Mouse (Mus musculus) intestine, postnatal 0 days (tissue): ENCODE data around the gene Foxl1. TPM values are rescaled to one million over a fixed set of nuclear protein-coding genes. Genes with fewer than 3 reads are reported as not detected.

ENCODE experiments used
- ATAC-seq: fragments of 200-750 bp; cut with Nextera tagmentation; 2 replicates; pipeline ENCODE4 v1.8.0; 2017; ENCODE audit warnings: mild to moderate bottlenecking, moderate TSS enrichment, moderate library complexity
- H3K27ac ChIP-seq: fragments of 300-500 bp; sonication (generic); 2 replicates; pipeline ENCODE4 v1.5.1; 2014; ENCODE audit warnings: mild to moderate bottlenecking, low read depth, low read length, moderate library complexity
- H3K27me3 ChIP-seq: fragments of 300-500 bp; sonication (generic); replicated peaks from 2 replicates; pipeline ENCODE4 v1.6.1; 2014; ENCODE audit warnings: low read length, mixed read lengths; ENCODE audit not compliant: control insufficient read depth, insufficient read depth
- H3K36me3 ChIP-seq: fragments of 300-500 bp; sonication (generic); 2 replicates; pipeline ENCODE4 v1.6.1; 2014; ENCODE audit warnings: mild to moderate bottlenecking, moderate library complexity; ENCODE audit not compliant: control insufficient read depth, insufficient read depth
- H3K4me1 ChIP-seq: fragments of 300-500 bp; sonication (generic); replicated peaks from 2 replicates; pipeline ENCODE4 v1.6.1; 2014; ENCODE audit warnings: antibody characterized with exemption, low read length, mixed read lengths; ENCODE audit not compliant: control insufficient read depth, insufficient read depth
- H3K4me2 ChIP-seq: fragments of 300-500 bp; sonication (generic); replicated peaks from 2 replicates; pipeline ENCODE4 v1.6.1; 2014; ENCODE audit warnings: low read depth, mild to moderate bottlenecking, moderate library complexity
- H3K4me3 ChIP-seq: fragments of 300-500 bp; sonication (generic); 2 replicates; pipeline ENCODE4 v1.5.1; 2014; ENCODE audit warnings: low read depth, low read length
- H3K9ac ChIP-seq: fragments of 300-500 bp; sonication (generic); 2 replicates; pipeline ENCODE4 v1.6.1; 2014; ENCODE audit warnings: mild to moderate bottlenecking, low read depth, low read length
- H3K9me3 ChIP-seq: fragments of 300-500 bp; sonication (generic); 2 replicates; pipeline ENCODE4 v1.6.1; 2016; ENCODE audit warnings: mixed run types; ENCODE audit not compliant: control insufficient read depth
- CTCF ChIP-seq: sonication (generic); IDR thresholded peaks from 2 replicates; pipeline ENCODE4 v1.5.1; 2016; ENCODE audit warnings: low read depth, mild to moderate bottlenecking, control low read depth, antibody characterized with exemption, moderate library complexity
- WGBS: fragments of 180-500 bp; shearing (Covaris S2); extraction: QIAGEN DNeasy Blood & Tissue Kit; methylation state at CpG from one replicate; pipeline ENCODE4 v1.1.7; 2014; 5-methylcytosine and 5-hydroxymethylcytosine counted together
- polyA plus RNA-seq: library from polyadenylated mRNA; unstranded; fragments of >200 nt; fragmentation: Nextera tagmentation; extraction: Ambion mirVana; gene quantifications from 2 replicates; pipeline ENCODE4 v1.2.1, GENCODE M21; 2015

Gene Foxl1
- polyA plus RNA-seq, 1 experiment from 2014 or later: 2.8 TPM

- Histone ChIP-seq H3K4me3 (no peak overlapping the region), H3K27ac (peak overlapping the region; percentile 54; the same call in 1 of the 2 replicates), H3K9ac (0 out of 2 replicates have a peak overlapping the region, but pooled peaks have one; percentile 22), H3K4me2 (peak overlapping the region; percentile 84; the same call in 1 of the 2 replicates), H3K36me3 (peaks cover 3% of the 10 kb centered on the region; the same call in 1 of the 2 replicates), H3K27me3 (peaks cover 56% of the 10 kb centered on the region), H3K9me3 (no peaks in the 10 kb centered on the region), H3K4me1 (no peaks in the 10 kb centered on the region)
- TF ChIP-seq CTCF: peak; percentile 65
- ATAC-seq: no peak
- 5% methylated on average over 1 of the region's 1 CpGs for WGBS
These were observed 37.0 kb upstream of the Foxl1 start for GRCm38 (mm10) chr8:121090716-121091115.

- WGBS: 23% methylated on average over 6 of the region's 6 CpGs
- 0 out of 2 replicates have a peak overlapping the region, but pooled peaks have one; percentile 35 for H3K27ac ChIP-seq
- H3K9me3 ChIP-seq: no peaks in the 10 kb centered on the region
- H3K9ac ChIP-seq: no peak overlapping the region
- H3K4me2 ChIP-seq: peak overlapping the region; percentile 35; the same call in 1 of the 2 replicates
- no peak for TF ChIP-seq CTCF
- peaks cover 4% of the 10 kb centered on the region for H3K36me3 ChIP-seq
- peaks cover 43% of the 10 kb centered on the region for H3K27me3 ChIP-seq
- H3K4me3 ChIP-seq: no peak overlapping the region
- H3K4me1 ChIP-seq: no peaks in the 10 kb centered on the region
- 0 out of 2 replicates have a peak, but pooled peaks have one; percentile 28 for ATAC-seq
These were observed 35.6 kb upstream of the Foxl1 start for GRCm38 (mm10) chr8:121092141-121092540.

GRCm38 (mm10) chr8:121092627-121093026, 35.1 kb upstream of the Foxl1 start:
- peak; percentile 96 for TF ChIP-seq CTCF
- peak overlapping the region; percentile 35; the same call in 1 of the 2 replicates for H3K4me2 ChIP-seq

GRCm38 (mm10) chr8:121093496-121093895, 34.2 kb upstream of the Foxl1 start:
- ATAC-seq: no peak
- WGBS: 65% methylated on average over 6 of the region's 6 CpGs
- H3K9me3 ChIP-seq: no peaks in the 10 kb centered on the region
- H3K4me1 ChIP-seq: no peaks in the 10 kb centered on the region
- H3K4me3 ChIP-seq: no peak overlapping the region
- no peak overlapping the region for H3K9ac ChIP-seq
- TF ChIP-seq CTCF: no peak
- no peak overlapping the region for H3K4me2 ChIP-seq
- peaks cover 15% of the 10 kb centered on the region for H3K36me3 ChIP-seq
- no peak overlapping the region for H3K27ac ChIP-seq
- H3K27me3 ChIP-seq: peaks cover 40% of the 10 kb centered on the region

More at GRCm38 (mm10) chr8:121092627-121093026, 35.1 kb upstream of the Foxl1 start:
- Histone ChIP-seq H3K4me3 (no peak overlapping the region), H3K9ac (no peak overlapping the region), H3K9me3 (no peaks in the 10 kb centered on the region), H3K4me1 (no peaks in the 10 kb centered on the region), H3K27me3 (peaks cover 43% of the 10 kb centered on the region), H3K27ac (peak overlapping the region; percentile 35; the same call in 1 of the 2 replicates), H3K36me3 (peaks cover 8% of the 10 kb centered on the region)
- peak; percentile 60 for ATAC-seq
- WGBS: 3% methylated on average over 16 of the region's 16 CpGs

GRCm38 (mm10) chr8:121104049-121104818, 23.5 kb upstream of the Foxl1 start:
- Histone ChIP-seq H3K4me3 (no peak overlapping the region), H3K36me3 (peaks cover 57% of the 10 kb centered on the region), H3K9ac (no peak overlapping the region), H3K9me3 (no peaks in the 10 kb centered on the region), H3K27me3 (no peaks in the 10 kb centered on the region), H3K4me2 (no peak overlapping the region), H3K4me1 (0 out of 2 replicates have a peak, but pooled peaks cover 8% of the 10 kb centered on the region), H3K27ac (no peak overlapping the region)
- TF ChIP-seq CTCF: peak; percentile 98
- WGBS: 48% methylated on average over 17 of the region's 17 CpGs
- ATAC-seq: no peak
